Mouse (Mus musculus): Measurements from ENCODE around the gene Commd4. TPM values are rescaled to one million over a fixed set of nuclear protein-coding genes. Genes with fewer than 3 reads are reported as not detected.

Gene Commd4
- polyA plus RNA-seq, 1 experiment from 2014 or later = 48.4 TPM

- Histone ChIP-seq H3K36me3 (replicated peaks) (peaks cover 15% of the 10 kb centered on the region), H3K27ac (replicated peaks) (no peak overlapping the region), H3K4me3 (replicated peaks) (no peak overlapping the region), H3K9ac (no peak overlapping the region), H3K27me3 (no peaks in the 10 kb centered on the region), H3K4me1 (replicated peaks) (peaks cover 22% of the 10 kb centered on the region), H3K9me3 (replicated peaks) (no peaks in the 10 kb centered on the region), H3K4me2 (peak overlapping the region; percentile 89)
- WGBS (ENCODE audit: insufficient replicate concordance) = 72% methylated on average over 8 of the region's 8 CpGs
- ATAC-seq (ENCODE audit: insufficient read depth) = no peak
These were observed 1.3 kb downstream of the Commd4 start for GRCm38 (mm10) chr9:57156823-57157222.

- no peaks in the 10 kb centered on the region for H3K9me3 ChIP-seq (replicated peaks)
- H3K36me3 ChIP-seq (replicated peaks) = peaks cover 15% of the 10 kb centered on the region
- WGBS (ENCODE audit: insufficient replicate concordance) = 70% methylated on average over 7 of the region's 7 CpGs
- H3K4me1 ChIP-seq (replicated peaks) = peaks cover 22% of the 10 kb centered on the region
- no peak for ATAC-seq (ENCODE audit: insufficient read depth)
- H3K27me3 ChIP-seq = no peaks in the 10 kb centered on the region
- H3K27ac ChIP-seq (replicated peaks) = no peak overlapping the region
- H3K9ac ChIP-seq = no peak overlapping the region
- no peak overlapping the region for H3K4me3 ChIP-seq (replicated peaks)
- no peak overlapping the region for H3K4me2 ChIP-seq
These were observed 1.7 kb downstream of the Commd4 start for GRCm38 (mm10) chr9:57156383-57156782.

GRCm38 (mm10) chr9:57152331-57152730, 5.8 kb downstream of the Commd4 start:
- H3K4me1 ChIP-seq (replicated peaks) = peaks cover 26% of the 10 kb centered on the region
- H3K27me3 ChIP-seq = no peaks in the 10 kb centered on the region
- H3K4me2 ChIP-seq = no peak overlapping the region
- peaks cover 15% of the 10 kb centered on the region for H3K36me3 ChIP-seq (replicated peaks)
- no peak overlapping the region for H3K9ac ChIP-seq
- ATAC-seq (ENCODE audit: insufficient read depth) = no peak
- no peak overlapping the region for H3K4me3 ChIP-seq (replicated peaks)
- 47% methylated on average over 6 of the region's 6 CpGs for WGBS (ENCODE audit: insufficient replicate concordance)
- no peak overlapping the region for H3K27ac ChIP-seq (replicated peaks)
- no peaks in the 10 kb centered on the region for H3K9me3 ChIP-seq (replicated peaks)

- Histone ChIP-seq H3K27ac (replicated peaks) (no peak overlapping the region), H3K4me1 (replicated peaks) (peaks cover 21% of the 10 kb centered on the region), H3K9ac (no peak overlapping the region), H3K4me2 (no peak overlapping the region), H3K9me3 (replicated peaks) (no peaks in the 10 kb centered on the region), H3K4me3 (replicated peaks) (no peak overlapping the region), H3K36me3 (replicated peaks) (peaks cover 9% of the 10 kb centered on the region), H3K27me3 (no peaks in the 10 kb centered on the region)
- ATAC-seq (ENCODE audit: insufficient read depth) = no peak
- WGBS (ENCODE audit: insufficient replicate concordance) = 67% methylated on average over 5 of the region's 5 CpGs
These were observed 7.9 kb downstream of the Commd4 start for GRCm38 (mm10) chr9:57150192-57150591.

- no peaks in the 10 kb centered on the region for H3K27me3 ChIP-seq
- peak overlapping the region; percentile 78; the same call in 1 of the 2 replicates for H3K27ac ChIP-seq (replicated peaks)
- no peaks in the 10 kb centered on the region for H3K9me3 ChIP-seq (replicated peaks)
- WGBS (ENCODE audit: insufficient replicate concordance) = 66% methylated on average over 6 of the region's 6 CpGs
- H3K9ac ChIP-seq = peak overlapping the region; percentile 60
- H3K4me3 ChIP-seq (replicated peaks) = peak overlapping the region; percentile 64; the same call in 1 of the 2 replicates
- peaks cover 21% of the 10 kb centered on the region for H3K4me1 ChIP-seq (replicated peaks)
- H3K36me3 ChIP-seq (replicated peaks) = no peaks in the 10 kb centered on the region
- ATAC-seq (ENCODE audit: insufficient read depth) = no peak
- peak overlapping the region; percentile 81 for H3K4me2 ChIP-seq
These were observed 9.1 kb downstream of the Commd4 start for GRCm38 (mm10) chr9:57149021-57149420.

- H3K4me3 ChIP-seq (replicated peaks) = peak within 1 kb of the TSS; percentile 64
- H3K36me3 ChIP-seq (replicated peaks) = no peaks in the 10 kb centered on the region
- H3K27me3 ChIP-seq = no peaks in the 10 kb centered on the region
- H3K27ac ChIP-seq (replicated peaks) = peak within 1 kb of the TSS; percentile 78
- 1% methylated on average over 27 of the region's 27 CpGs for WGBS (ENCODE audit: insufficient replicate concordance)
- peak within 1 kb of the TSS; percentile 60 for H3K9ac ChIP-seq
- peak within 1 kb of the TSS; percentile 81 for H3K4me2 ChIP-seq
- ATAC-seq (ENCODE audit: insufficient read depth) = peak; percentile 86
- peaks cover 21% of the 10 kb centered on the region for H3K4me1 ChIP-seq (replicated peaks)
- no peaks in the 10 kb centered on the region for H3K9me3 ChIP-seq (replicated peaks)
These were observed 9.8 kb downstream of the Commd4 start, which contains the start of gene Neil1 for GRCm38 (mm10) chr9:57148144-57148878. Gene Neil1, minus strand, starts transcription at chr9:57148305.

- ATAC-seq (ENCODE audit: insufficient read depth) = peak; percentile 9; the same call in 1 of the 2 replicates
- 10% methylated on average over 19 of the region's 19 CpGs for WGBS (ENCODE audit: insufficient replicate concordance)
These were observed 10.7 kb downstream of the Commd4 start for GRCm38 (mm10) chr9:57147205-57148143.

GRCm38 (mm10) chr9:57146451-57147066, 11.6 kb downstream of the Commd4 start:
- no peak for ATAC-seq (ENCODE audit: insufficient read depth)
- Histone ChIP-seq H3K4me1 (replicated peaks) (peaks cover 21% of the 10 kb centered on the region), H3K4me3 (replicated peaks) (no peak overlapping the region; the same call in 1 of the 2 replicates), H3K9ac (no peak overlapping the region), H3K36me3 (replicated peaks) (peaks cover 9% of the 10 kb centered on the region), H3K4me2 (0 out of 2 replicates have a peak overlapping the region, but pooled peaks have one; percentile 81), H3K27me3 (no peaks in the 10 kb centered on the region), H3K9me3 (replicated peaks) (no peaks in the 10 kb centered on the region), H3K27ac (replicated peaks) (no peak overlapping the region)
- WGBS (ENCODE audit: insufficient replicate concordance) = 76% methylated on average over 17 of the region's 17 CpGs

More at GRCm38 (mm10) chr9:57147205-57148143, 10.7 kb downstream of the Commd4 start:
- Histone ChIP-seq H3K27ac (replicated peaks) (peak overlapping the region; percentile 78; the same call in 1 of the 2 replicates), H3K4me1 (replicated peaks) (peaks cover 21% of the 10 kb centered on the region), H3K27me3 (no peaks in the 10 kb centered on the region), H3K4me2 (peak overlapping the region; percentile 81), H3K9me3 (replicated peaks) (no peaks in the 10 kb centered on the region), H3K9ac (peak overlapping the region; percentile 60), H3K36me3 (replicated peaks) (no peaks in the 10 kb centered on the region; the same call in 1 of the 2 replicates), H3K4me3 (replicated peaks) (peak overlapping the region; percentile 64)

- 88% methylated on average over 8 of the region's 8 CpGs for WGBS (ENCODE audit: insufficient replicate concordance)
- no peak overlapping the region for H3K27ac ChIP-seq (replicated peaks)
- H3K4me1 ChIP-seq (replicated peaks) = peaks cover 21% of the 10 kb centered on the region
- no peaks in the 10 kb centered on the region for H3K27me3 ChIP-seq
- H3K9me3 ChIP-seq (replicated peaks) = no peaks in the 10 kb centered on the region
- no peak for ATAC-seq (ENCODE audit: insufficient read depth)
- no peak overlapping the region for H3K4me2 ChIP-seq
- H3K9ac ChIP-seq = no peak overlapping the region
- no peak overlapping the region for H3K4me3 ChIP-seq (replicated peaks)
- H3K36me3 ChIP-seq (replicated peaks) = peaks cover 26% of the 10 kb centered on the region
These were observed 13.3 kb downstream of the Commd4 start for GRCm38 (mm10) chr9:57144830-57145229.

GRCm38 (mm10) chr9:57143212-57143611, 14.9 kb downstream of the Commd4 start:
- H3K4me1 ChIP-seq (replicated peaks) = peaks cover 11% of the 10 kb centered on the region
- H3K27me3 ChIP-seq = no peaks in the 10 kb centered on the region
- peaks cover 39% of the 10 kb centered on the region for H3K36me3 ChIP-seq (replicated peaks)
- H3K27ac ChIP-seq (replicated peaks) = no peak overlapping the region
- ATAC-seq (ENCODE audit: insufficient read depth) = no peak
- H3K4me3 ChIP-seq (replicated peaks) = no peak overlapping the region
- H3K9ac ChIP-seq = no peak overlapping the region
- H3K4me2 ChIP-seq = no peak overlapping the region
- 71% methylated on average over 11 of the region's 11 CpGs for WGBS (ENCODE audit: insufficient replicate concordance)
- H3K9me3 ChIP-seq (replicated peaks) = no peaks in the 10 kb centered on the region
